Mouse (Mus musculus) hindbrain, embryonic 10.5 days (tissue): ENCODE data around the gene Adgre5. TPM values are rescaled to one million over a fixed set of nuclear protein-coding genes. Genes with fewer than 3 reads are reported as not detected.
A peak's percentile ranks its signal among the peaks of the same experiment; 100 is the strongest.

ENCODE experiments used
- DNase-seq: peaks from one replicate; pipeline ENCODE4 v3.0.0-alpha.2; 2017; ENCODE audit warnings: low spot score
- H3K27ac ChIP-seq: fragments of 300-500 bp; sonication (generic); 2 replicates; pipeline ENCODE4 v1.5.1; 2016; ENCODE audit warnings: mild to moderate bottlenecking, moderate library complexity
- H3K27me3 ChIP-seq: fragments of 300-500 bp; sonication (generic); 2 replicates; pipeline ENCODE4 v1.6.1; 2016; ENCODE audit warnings: mild to moderate bottlenecking; ENCODE audit not compliant: poor library complexity, insufficient read depth, severe bottlenecking
- H3K36me3 ChIP-seq: fragments of 300-500 bp; sonication (generic); 2 replicates; pipeline ENCODE4 v1.6.1; 2016; ENCODE audit warnings: mild to moderate bottlenecking, moderate library complexity
- H3K4me1 ChIP-seq: fragments of 300-500 bp; sonication (generic); replicated peaks from 2 replicates; pipeline ENCODE4 v1.6.1; 2016; ENCODE audit warnings: mild to moderate bottlenecking
- H3K4me3 ChIP-seq: fragments of 300-500 bp; sonication (generic); 2 replicates; pipeline ENCODE4 v1.5.1; 2016; ENCODE audit warnings: mild to moderate bottlenecking, moderate library complexity
- H3K9me3 ChIP-seq: fragments of 300-500 bp; sonication (generic); 2 replicates; pipeline ENCODE4 v1.6.1; 2016; ENCODE audit warnings: mild to moderate bottlenecking, moderate library complexity
- WGBS: fragments of 180-500 bp; shearing (Covaris S2); methylation state at CpG from one replicate; pipeline ENCODE4 v1.1.7; 2016; 5-methylcytosine and 5-hydroxymethylcytosine counted together
- polyA plus RNA-seq: library from polyadenylated mRNA; unstranded; fragments of >200 nt; fragmentation: Nextera tagmentation; extraction: Ambion mirVana; gene quantifications from 2 replicates; pipeline ENCODE4 v1.2.1, GENCODE M21; 2016

The Adgre5 gene
- polyA plus RNA-seq, 1 experiment from 2014 or later: 9.3 TPM

DNA sequence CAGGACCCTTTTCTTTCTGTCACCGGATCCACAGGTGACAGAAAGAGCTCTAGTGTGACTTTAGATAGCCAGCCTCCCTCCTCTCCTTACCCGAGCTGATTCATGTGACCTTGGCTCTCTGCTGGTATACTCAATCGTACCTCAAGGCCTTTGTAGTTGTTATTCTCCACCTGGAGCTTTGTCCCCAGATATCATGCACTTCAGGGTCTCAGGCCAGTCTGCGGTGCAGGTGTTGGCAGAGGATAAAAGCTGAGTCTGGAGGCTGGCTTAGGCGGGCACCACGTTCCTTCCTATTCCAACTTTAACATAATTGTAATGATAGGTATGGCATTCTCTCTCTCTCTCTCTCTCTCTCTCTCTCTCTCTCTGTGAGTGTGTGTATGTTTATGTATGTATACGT lies 28.6 kb upstream of the Adgre5 start:
- Histone ChIP-seq H3K4me1 (peaks cover 13% of the 10 kb centered on the region), H3K4me3 (no peak overlapping the region), H3K27me3 (peaks cover 27% of the 10 kb centered on the region; the same call in 1 of the 2 replicates), H3K36me3 (no peaks in the 10 kb centered on the region), H3K9me3 (peaks cover 7% of the 10 kb centered on the region; the same call in 1 of the 2 replicates), H3K27ac (no peak overlapping the region)
- 77% methylated on average over 7 of the region's 7 CpGs for WGBS
- DNase-seq: no peak

DNA sequence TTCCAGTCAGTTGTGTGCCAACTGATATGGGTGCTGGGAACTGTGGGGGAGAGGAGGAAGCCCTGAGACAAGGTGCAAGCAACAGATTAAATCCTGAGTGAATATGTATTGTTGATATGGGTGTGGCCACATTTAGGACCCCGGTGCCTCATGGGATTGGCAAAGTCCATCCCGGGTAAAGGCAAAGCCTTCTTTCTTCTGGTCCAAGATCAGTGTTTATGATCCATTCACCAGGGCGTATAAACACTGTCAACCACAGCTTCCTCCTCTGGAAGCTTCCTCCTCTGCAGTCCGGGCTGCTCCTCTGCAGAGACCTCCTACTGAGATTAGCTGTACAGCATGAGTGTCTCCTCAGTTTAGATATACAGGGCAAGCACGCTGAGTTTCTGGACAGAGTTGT lies 27.4 kb upstream of the Adgre5 start:
- peaks cover 7% of the 10 kb centered on the region; the same call in 1 of the 2 replicates for H3K9me3 ChIP-seq
- peaks cover 16% of the 10 kb centered on the region; the same call in 1 of the 2 replicates for H3K27me3 ChIP-seq
- H3K36me3 ChIP-seq: no peaks in the 10 kb centered on the region
- 69% methylated on average over 5 of the region's 5 CpGs for WGBS
- DNase-seq: no peak
- H3K27ac ChIP-seq: no peak overlapping the region
- peaks cover 13% of the 10 kb centered on the region for H3K4me1 ChIP-seq
- H3K4me3 ChIP-seq: no peak overlapping the region

DNA sequence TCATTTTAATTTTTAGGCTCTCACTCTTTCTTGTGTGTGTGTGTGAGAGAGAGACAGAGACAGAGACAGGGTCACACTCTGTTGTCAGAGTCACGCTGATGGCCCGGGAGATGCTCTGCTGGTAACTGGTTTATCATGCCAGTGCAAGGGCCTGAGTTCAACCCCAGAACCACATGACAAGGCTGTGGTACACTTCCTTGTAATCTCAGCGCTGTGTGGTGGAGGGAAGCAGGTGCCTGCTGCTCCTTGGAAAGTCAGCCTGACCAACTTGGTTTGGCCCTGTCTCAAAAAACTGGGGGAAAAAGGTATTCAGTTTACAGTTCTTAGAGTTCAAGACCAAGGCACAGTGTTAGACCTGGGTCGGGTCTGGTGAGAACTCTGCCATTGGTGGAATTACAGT lies 26.3 kb upstream of the Adgre5 start:
- peaks cover 6% of the 10 kb centered on the region; the same call in 1 of the 2 replicates for H3K27me3 ChIP-seq
- H3K4me3 ChIP-seq: no peak overlapping the region
- H3K9me3 ChIP-seq: peaks cover 7% of the 10 kb centered on the region; the same call in 1 of the 2 replicates
- H3K4me1 ChIP-seq: peaks cover 4% of the 10 kb centered on the region
- no peak overlapping the region for H3K27ac ChIP-seq
- 89% methylated on average over 4 of the region's 4 CpGs for WGBS
- H3K36me3 ChIP-seq: no peaks in the 10 kb centered on the region
- no peak for DNase-seq

DNA sequence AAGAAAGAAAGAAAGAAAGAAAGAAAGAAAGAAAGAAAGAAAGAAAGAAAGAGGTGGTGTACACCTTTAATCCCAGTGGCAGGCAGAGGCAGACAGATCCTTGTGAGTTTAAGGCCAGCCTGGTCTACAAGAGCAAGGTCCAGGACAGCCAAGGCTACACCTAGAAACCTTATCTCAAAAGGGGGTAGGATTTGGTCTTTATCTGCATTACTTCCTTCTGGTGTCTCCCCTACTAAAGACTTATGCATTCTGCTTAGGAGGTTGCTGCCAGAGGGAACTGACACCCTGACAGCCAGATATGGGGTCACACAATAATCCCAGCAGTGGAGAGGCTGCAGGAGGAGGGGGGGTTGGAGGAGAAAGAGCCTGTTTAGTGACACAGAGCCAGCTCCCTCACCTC lies 24.5 kb upstream of the Adgre5 start:
- H3K9me3 ChIP-seq: peaks cover 7% of the 10 kb centered on the region; the same call in 1 of the 2 replicates
- H3K27me3 ChIP-seq: no peaks in the 10 kb centered on the region
- no peaks in the 10 kb centered on the region for H3K4me1 ChIP-seq
- no peak overlapping the region for H3K27ac ChIP-seq
- DNase-seq: no peak
- no peaks in the 10 kb centered on the region for H3K36me3 ChIP-seq
- H3K4me3 ChIP-seq: no peak overlapping the region

DNA sequence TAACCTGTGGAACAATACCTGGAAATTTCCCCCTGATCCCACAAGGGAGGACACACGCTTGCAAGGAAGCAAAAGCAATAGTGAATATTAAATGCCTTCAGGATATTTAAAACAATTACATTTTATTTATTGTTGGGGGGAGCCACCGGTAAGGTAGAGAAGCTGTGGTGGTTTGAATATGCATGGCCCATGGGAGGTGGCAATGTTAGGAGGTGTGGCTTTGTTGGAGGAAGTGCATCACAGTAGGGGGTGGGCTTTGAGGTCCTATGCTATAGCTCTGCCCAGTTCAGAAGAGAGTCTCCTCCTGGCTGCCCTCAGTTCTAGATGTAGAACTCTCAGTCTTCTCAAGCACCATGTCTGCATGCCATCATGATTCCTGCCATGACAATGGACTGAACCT lies 23.6 kb upstream of the Adgre5 start:
- Histone ChIP-seq H3K27ac (no peak overlapping the region), H3K4me1 (no peaks in the 10 kb centered on the region), H3K9me3 (peaks cover 7% of the 10 kb centered on the region; the same call in 1 of the 2 replicates), H3K4me3 (no peak overlapping the region), H3K36me3 (no peaks in the 10 kb centered on the region), H3K27me3 (no peaks in the 10 kb centered on the region)
- 88% methylated on average over 2 of the region's 2 CpGs for WGBS
- no peak for DNase-seq

DNA sequence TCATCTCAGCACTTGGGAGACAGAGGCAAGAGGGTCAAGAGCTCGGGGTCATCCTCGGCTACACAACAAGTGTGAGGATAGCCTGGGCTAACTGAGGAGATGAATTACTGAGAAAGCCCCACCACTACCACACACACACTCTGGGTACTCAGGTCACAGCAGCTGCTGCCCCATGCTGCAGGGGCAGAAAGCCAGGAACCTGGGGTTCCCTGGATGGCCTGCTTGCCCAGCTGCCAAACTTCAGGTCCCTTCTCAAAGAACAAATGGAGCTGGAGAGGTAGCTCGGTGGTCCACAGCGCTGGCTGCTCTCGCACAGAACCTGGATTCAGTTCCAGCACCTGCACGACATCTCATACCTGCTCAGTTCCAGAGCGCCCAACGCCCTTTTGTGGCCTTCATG lies 23.0 kb upstream of the Adgre5 start:
- 96% methylated on average over 8 of the region's 8 CpGs for WGBS
- Histone ChIP-seq H3K4me3 (no peak overlapping the region), H3K27ac (no peak overlapping the region), H3K9me3 (peaks cover 7% of the 10 kb centered on the region; the same call in 1 of the 2 replicates), H3K36me3 (no peaks in the 10 kb centered on the region), H3K4me1 (no peaks in the 10 kb centered on the region), H3K27me3 (no peaks in the 10 kb centered on the region)
- DNase-seq: no peak

DNA sequence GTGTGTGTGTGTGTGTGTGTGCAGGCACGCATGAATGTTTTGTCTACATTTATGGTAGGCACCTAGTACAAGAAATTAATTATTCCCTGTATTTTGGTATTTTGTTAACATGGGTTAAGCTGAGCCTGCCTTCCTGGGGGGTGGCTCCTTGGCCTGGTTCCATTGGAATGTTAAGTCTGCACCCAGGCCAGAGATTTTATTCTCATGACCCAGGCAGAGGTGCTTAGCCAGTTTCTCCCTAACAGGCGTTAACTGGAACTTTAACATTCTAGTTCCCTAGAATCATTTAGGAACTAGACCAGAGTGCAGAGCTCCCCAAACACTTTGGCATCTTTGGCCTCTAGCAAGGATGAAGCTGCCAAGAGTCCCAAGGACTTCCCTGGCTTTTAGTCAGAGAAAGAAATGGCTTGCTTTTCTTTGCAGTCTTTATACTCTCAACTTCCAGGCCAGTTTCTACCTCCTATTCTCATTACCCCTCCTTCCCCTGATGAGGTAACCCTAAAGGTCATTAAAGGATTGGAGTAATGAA lies 18.2 kb upstream of the Adgre5 start:
- 88% methylated on average over 2 of the region's 2 CpGs for WGBS
- Histone ChIP-seq H3K4me3 (no peak overlapping the region), H3K4me1 (no peaks in the 10 kb centered on the region), H3K9me3 (no peaks in the 10 kb centered on the region), H3K27ac (no peak overlapping the region), H3K36me3 (no peaks in the 10 kb centered on the region), H3K27me3 (no peaks in the 10 kb centered on the region)
- DNase-seq: no peak

DNA sequence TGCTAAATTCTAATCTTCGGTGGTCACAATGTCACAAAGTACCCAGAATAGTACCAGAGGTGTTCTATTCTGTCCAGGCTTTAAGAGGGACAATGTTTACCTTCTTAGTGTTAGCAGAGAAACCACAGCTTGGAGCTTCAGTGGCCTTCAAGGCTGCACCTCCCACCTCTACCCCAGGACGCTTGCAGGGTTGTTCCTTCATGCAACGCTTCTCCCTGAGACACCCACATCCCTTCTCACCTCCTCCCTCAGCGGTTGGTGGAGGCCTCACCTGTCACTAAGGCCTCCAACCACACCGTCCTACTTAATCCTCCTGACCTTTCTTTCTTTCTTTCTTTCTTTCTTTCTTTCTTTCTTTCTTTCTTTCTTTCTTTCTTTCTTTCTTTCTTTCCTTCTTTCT lies 17.2 kb upstream of the Adgre5 start:
- Histone ChIP-seq H3K4me1 (no peaks in the 10 kb centered on the region), H3K27ac (no peak overlapping the region), H3K36me3 (no peaks in the 10 kb centered on the region), H3K9me3 (no peaks in the 10 kb centered on the region), H3K4me3 (no peak overlapping the region), H3K27me3 (no peaks in the 10 kb centered on the region)
- no peak for DNase-seq
- WGBS: 66% methylated on average over 5 of the region's 5 CpGs

DNA sequence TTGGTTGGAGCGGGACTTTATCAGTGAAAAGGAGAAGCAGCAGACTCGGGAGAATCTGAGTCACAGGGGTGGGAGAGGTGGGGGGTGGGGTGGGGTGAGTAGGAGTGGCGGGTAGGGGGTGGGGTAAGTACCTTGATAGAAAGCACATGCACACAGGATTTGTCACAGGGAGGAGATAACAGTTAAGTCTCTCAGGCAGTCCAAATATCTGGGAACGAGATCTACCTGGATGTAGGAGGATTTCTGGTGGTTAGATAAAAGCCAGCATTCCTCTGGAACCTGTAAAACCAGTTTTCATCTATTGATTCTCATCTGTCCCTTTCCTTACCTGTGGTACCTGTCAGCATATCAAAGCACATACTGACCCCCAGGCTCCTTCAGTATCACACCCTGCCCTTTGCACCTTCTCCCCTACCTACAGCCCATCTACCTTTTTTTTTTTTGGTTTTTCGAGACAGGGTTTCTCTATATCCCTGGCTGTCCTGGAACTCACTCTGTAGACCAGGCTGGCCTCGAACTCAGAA lies 16.0 kb upstream of the Adgre5 start:
- no peaks in the 10 kb centered on the region for H3K27me3 ChIP-seq
- no peak overlapping the region for H3K27ac ChIP-seq
- no peak for DNase-seq
- peaks cover 3% of the 10 kb centered on the region; the same call in 1 of the 2 replicates for H3K4me1 ChIP-seq
- no peaks in the 10 kb centered on the region for H3K9me3 ChIP-seq
- H3K4me3 ChIP-seq: no peak overlapping the region
- WGBS: 86% methylated on average over 6 of the region's 6 CpGs
- H3K36me3 ChIP-seq: no peaks in the 10 kb centered on the region

DNA sequence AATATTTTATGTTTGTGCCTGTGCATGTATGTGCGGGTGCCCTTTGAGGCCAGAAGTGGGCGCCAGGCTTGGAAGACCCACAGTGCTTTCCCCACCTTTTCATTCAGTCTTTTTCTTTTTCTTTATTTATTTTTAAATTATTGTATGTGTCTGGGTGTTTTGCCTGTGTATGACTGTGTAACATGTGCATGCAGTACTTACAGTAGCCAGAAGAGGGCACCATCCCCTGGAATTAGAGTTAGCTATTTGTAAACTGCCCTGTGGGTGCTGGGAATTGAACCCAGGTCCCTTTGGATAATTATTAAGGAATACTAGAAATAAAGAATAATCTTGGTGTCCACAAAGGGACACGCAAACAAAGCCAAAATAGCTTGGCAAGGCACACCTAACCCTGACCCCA lies 15.1 kb upstream of the Adgre5 start:
- H3K36me3 ChIP-seq: no peaks in the 10 kb centered on the region

DNA sequence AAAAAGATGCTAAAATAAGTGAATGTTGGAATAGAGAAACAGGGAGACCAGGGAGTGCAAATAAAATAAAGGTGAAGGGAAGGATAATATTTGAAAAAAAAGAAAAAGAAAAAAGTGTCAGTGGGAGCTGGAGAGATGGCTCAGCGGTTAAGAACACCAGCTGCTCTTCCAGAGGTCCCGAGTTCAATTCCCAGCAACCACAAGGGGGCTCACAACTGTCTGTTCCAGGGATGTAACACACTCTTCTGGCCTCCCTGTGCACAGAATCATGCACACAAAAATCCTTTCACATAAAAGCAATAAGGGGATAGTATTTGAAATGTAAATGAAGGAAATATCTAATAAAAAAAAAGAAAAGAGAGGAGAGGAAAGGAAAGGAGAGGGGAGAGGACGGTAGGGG lies 13.0 kb upstream of the Adgre5 start:
- Histone ChIP-seq H3K4me3 (no peak overlapping the region), H3K9me3 (no peaks in the 10 kb centered on the region), H3K27me3 (peaks cover 4% of the 10 kb centered on the region), H3K36me3 (no peaks in the 10 kb centered on the region), H3K4me1 (peaks cover 14% of the 10 kb centered on the region; the same call in 1 of the 2 replicates), H3K27ac (no peak overlapping the region)
- WGBS: 50% methylated on average over 2 of the region's 3 CpGs
- no peak for DNase-seq

More for the DNA sequence above, 15.1 kb upstream of the Adgre5 start:
- 95% methylated on average over 3 of the region's 3 CpGs for WGBS
- no peaks in the 10 kb centered on the region for H3K9me3 ChIP-seq
- DNase-seq: no peak
- peaks cover 10% of the 10 kb centered on the region; the same call in 1 of the 2 replicates for H3K4me1 ChIP-seq
- H3K27ac ChIP-seq: no peak overlapping the region
- H3K4me3 ChIP-seq: no peak overlapping the region
- no peaks in the 10 kb centered on the region for H3K27me3 ChIP-seq

DNA sequence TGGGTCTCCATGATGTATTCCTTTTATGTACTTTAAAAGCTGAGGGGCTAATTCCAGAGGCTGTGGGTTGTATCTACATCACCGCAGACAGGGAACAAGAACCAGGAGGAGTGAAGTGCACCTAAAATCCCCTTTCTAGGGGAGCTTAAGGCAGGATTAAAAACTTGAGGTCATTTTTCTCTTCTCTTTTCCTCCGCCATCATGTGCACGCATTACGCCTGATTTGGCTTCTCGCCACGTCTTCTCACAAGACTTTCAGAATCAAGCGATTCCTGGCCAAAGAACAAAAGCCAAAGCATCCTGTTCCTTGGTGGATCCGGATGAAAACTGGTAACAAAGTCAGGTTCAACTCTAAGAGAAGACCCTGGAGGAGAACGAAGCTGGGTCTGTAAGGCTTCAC lies 8.1 kb upstream of the Adgre5 start:
- peaks cover 41% of the 10 kb centered on the region for H3K27me3 ChIP-seq
- WGBS: 91% methylated on average over 9 of the region's 9 CpGs

DNA sequence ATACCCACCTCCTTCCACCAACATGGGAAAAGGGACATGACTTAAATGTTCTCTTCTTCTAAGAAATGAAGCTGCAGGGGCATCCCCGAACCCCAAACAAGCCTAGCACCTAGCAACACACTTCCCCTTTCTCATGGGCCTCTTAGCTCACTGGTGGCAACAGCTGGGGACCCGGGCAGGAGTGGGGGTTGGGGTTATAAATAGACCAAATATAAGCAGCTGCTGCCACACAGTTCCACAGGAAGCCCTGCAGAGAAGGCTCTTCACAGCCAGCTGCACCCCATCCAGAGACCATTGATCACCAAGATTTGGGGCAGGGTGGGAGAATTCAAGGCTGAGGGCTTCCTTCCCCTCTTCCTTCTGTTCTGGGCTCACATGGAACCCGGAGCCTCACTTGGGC lies 7.6 kb upstream of the Adgre5 start:
- WGBS: 44% methylated on average over 3 of the region's 3 CpGs
- peaks cover 44% of the 10 kb centered on the region for H3K27me3 ChIP-seq
- H3K4me3 ChIP-seq: 0 out of 2 replicates have a peak overlapping the region, but pooled peaks have one; percentile 7
- H3K9me3 ChIP-seq: no peaks in the 10 kb centered on the region
- H3K4me1 ChIP-seq: peaks cover 32% of the 10 kb centered on the region
- H3K27ac ChIP-seq: peak overlapping the region; percentile 78; the same call in 1 of the 2 replicates
- H3K36me3 ChIP-seq: no peaks in the 10 kb centered on the region
- no peak for DNase-seq

More for the DNA sequence above, 8.1 kb upstream of the Adgre5 start:
- no peak for DNase-seq
- Histone ChIP-seq H3K4me3 (no peak overlapping the region), H3K4me1 (peaks cover 32% of the 10 kb centered on the region), H3K9me3 (no peaks in the 10 kb centered on the region), H3K36me3 (no peaks in the 10 kb centered on the region), H3K27ac (no peak overlapping the region)
